Mouse (Mus musculus): ENCODE results near the gene Ago3.

Ago3 gene

GRCm38 (mm10) chr4:126287302-126287995 lies 141.9 kb downstream of the Ago3 start:
- no peaks in the 10 kb centered on the region for H3K36me3 ChIP-seq (ENCODE audit: insufficient read depth, low read length)
- TF ChIP-seq POU5F1 (IDR thresholded peaks at IDR 0.05; ENCODE audit: borderline replicate concordance, low read length) (no peak), NANOG (IDR thresholded peaks at IDR 0.05; ENCODE audit: borderline replicate concordance, low read length) (no peak), CTCF (conservative IDR thresholded peaks at IDR 0.05; ENCODE audit: low read length) (no peak)

DNA sequence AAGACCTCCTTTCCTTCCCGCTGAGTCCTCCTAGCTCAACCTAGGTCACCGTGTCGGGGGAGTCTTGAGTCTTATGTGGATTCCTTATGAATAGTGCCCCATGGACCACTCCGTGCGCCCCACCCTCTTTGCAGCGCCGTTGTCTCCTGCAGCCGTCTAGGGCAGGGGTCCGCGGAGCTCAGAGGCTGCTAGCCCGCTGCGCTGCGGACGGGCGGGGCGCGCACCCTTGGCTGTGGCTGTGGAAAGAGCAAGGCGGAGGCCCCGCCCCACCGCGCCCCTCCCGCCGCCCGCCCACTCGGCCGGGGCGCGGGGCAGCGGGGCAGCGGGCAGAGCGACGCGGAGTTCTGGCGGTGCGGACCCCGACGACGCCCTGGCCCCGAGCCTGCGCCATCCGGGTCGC lies 142.9 kb downstream of the Ago3 start, which contains the start of gene Col8a2:
Gene Col8a2, plus strand, starts transcription at position 302 of the 400 bp plus-strand sequence.
- peaks cover 58% of the 10 kb centered on the region for H3K4me1 ChIP-seq (replicated peaks; ENCODE audit: low read depth, low read length)
- no peaks in the 10 kb centered on the region for H3K9me3 ChIP-seq (ENCODE audit: low read length)
- TF ChIP-seq CTCF (conservative IDR thresholded peaks at IDR 0.05; ENCODE audit: low read length) = no peak
- no peak for TF ChIP-seq NANOG (IDR thresholded peaks at IDR 0.05; ENCODE audit: borderline replicate concordance, low read length)
- TF ChIP-seq POU5F1 (IDR thresholded peaks at IDR 0.05; ENCODE audit: borderline replicate concordance, low read length) = no peak
- peak within 1 kb of the TSS; percentile 73 for H3K4me3 ChIP-seq (replicated peaks; ENCODE audit: low read length)
- peaks cover 87% of the 10 kb centered on the region for H3K27me3 ChIP-seq (ENCODE audit: insufficient read depth, low read length)
- no peaks in the 10 kb centered on the region for H3K36me3 ChIP-seq (ENCODE audit: insufficient read depth, low read length)

More at GRCm38 (mm10) chr4:126287302-126287995, 141.9 kb downstream of the Ago3 start:
- peaks cover 50% of the 10 kb centered on the region for H3K4me1 ChIP-seq (replicated peaks; ENCODE audit: low read depth, low read length)
- peaks cover 87% of the 10 kb centered on the region for H3K27me3 ChIP-seq (ENCODE audit: insufficient read depth, low read length)
- no peaks in the 10 kb centered on the region for H3K9me3 ChIP-seq (ENCODE audit: low read length)
- peak overlapping the region; percentile 73; the same call in 1 of the 2 replicates for H3K4me3 ChIP-seq (replicated peaks; ENCODE audit: low read length)

- TF ChIP-seq NANOG (IDR thresholded peaks at IDR 0.05; ENCODE audit: borderline replicate concordance, low read length) (no peak), POU5F1 (IDR thresholded peaks at IDR 0.05; ENCODE audit: borderline replicate concordance, low read length) (no peak), CTCF (conservative IDR thresholded peaks at IDR 0.05; ENCODE audit: low read length) (no peak)
- no peak overlapping the region for H3K4me3 ChIP-seq (replicated peaks; ENCODE audit: low read length)
- H3K4me1 ChIP-seq (replicated peaks; ENCODE audit: low read depth, low read length) = peaks cover 67% of the 10 kb centered on the region
- peaks cover 83% of the 10 kb centered on the region for H3K27me3 ChIP-seq (ENCODE audit: insufficient read depth, low read length)
- no peaks in the 10 kb centered on the region for H3K9me3 ChIP-seq (ENCODE audit: low read length)
- no peaks in the 10 kb centered on the region for H3K36me3 ChIP-seq (ENCODE audit: insufficient read depth, low read length)
Observed at GRCm38 (mm10) chr4:126283582-126283981, 145.8 kb downstream of the Ago3 start.

DNA sequence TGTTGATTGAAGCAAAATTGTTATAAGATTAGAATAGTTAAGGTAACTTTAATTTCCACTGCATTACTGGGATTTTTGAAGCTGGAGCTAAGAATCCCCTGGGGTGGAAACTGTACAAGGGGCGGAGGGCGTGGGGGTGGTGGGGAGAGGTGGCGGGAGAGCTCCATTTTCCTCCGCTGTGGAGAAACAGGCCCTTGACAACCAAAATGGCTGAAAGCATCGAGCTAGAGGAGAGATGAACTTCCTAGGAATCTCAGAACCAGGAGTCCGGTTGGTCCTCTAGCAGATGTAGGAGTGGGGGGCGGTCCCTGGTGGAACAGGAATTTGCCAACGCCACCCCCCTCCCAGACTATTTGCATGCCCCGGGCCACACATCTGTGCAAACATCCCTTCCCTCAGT lies 147.7 kb downstream of the Ago3 start:
- Histone ChIP-seq H3K4me3 (replicated peaks; ENCODE audit: low read length) (peak overlapping the region; percentile 35), H3K27me3 (ENCODE audit: insufficient read depth, low read length) (peaks cover 67% of the 10 kb centered on the region), H3K4me1 (replicated peaks; ENCODE audit: low read depth, low read length) (peaks cover 65% of the 10 kb centered on the region), H3K36me3 (ENCODE audit: insufficient read depth, low read length) (no peaks in the 10 kb centered on the region), H3K9me3 (ENCODE audit: low read length) (no peaks in the 10 kb centered on the region)
- TF ChIP-seq POU5F1 (IDR thresholded peaks at IDR 0.05; ENCODE audit: borderline replicate concordance, low read length) (no peak), NANOG (IDR thresholded peaks at IDR 0.05; ENCODE audit: borderline replicate concordance, low read length) (no peak), CTCF (conservative IDR thresholded peaks at IDR 0.05; ENCODE audit: low read length) (no peak)

All from E14TG2a.4 (cell line).